Mouse (Mus musculus): ENCODE results near the gene Apba3.

DNA sequence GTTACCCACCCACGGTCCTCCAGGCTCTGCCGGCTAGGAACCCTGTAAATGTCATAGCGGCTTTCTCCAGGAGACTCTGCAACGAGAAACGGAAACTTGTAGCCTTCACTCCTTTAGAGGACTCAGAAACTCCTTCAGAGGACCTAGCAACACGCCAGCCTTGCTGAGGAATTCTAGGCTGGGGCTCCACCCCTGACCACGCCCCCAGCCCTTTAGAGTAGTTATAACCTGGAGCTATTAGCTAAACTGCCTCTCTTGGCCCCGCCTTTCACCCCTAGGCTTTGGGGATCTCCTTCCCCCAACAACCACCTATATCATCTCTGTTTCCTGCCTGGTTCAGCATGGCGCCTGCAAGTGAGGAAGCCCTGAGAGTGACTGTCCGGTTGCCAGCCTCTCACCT is 12.7 kb downstream of the Apba3 start:
- TF ChIP-seq POLR2A (IDR thresholded peaks at IDR 0.05; ENCODE audit: low read depth, low read length) (no peak), CTCF (IDR thresholded peaks at IDR 0.05; ENCODE audit: extremely low read depth, insufficient read length, insufficient replicate concordance, low read depth, low read length) (no peak)

All from small intestine, adult 2 months (tissue).